Mouse (Mus musculus): ENCODE results near the gene Arid1b. TPM values are rescaled to one million over a fixed set of nuclear protein-coding genes. Genes with fewer than 3 reads are reported as not detected.

The Arid1b gene
- polyA plus RNA-seq, 1 experiment from 2014 or later, result 5.0 TPM

DNA sequence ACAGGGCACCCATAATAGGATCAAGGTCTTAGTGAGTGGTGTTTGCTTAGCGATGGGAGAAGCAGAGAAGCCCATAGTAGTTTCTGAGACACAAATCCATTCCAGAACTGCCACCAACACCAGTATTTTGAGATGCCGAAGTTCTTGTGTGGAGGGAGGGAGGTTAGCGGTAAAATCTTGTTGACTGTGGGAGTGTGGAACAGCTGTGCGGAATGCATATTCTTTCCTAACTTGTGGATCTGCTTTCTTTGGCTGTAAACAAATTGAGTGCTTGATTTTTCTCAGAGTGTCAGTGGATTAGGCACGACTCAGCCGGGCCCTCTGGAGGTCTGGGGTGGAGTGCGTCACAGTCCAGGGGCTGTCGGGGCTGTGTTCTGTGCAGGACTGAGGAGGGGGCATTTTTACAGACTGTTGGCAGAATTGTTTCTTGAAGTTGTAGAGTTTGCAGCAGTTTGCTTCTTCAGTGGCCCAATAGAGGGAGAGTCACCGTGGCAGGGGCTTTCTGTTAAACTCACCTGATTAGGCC is 27.9 kb downstream of the Arid1b start:
- no peak for ATAC-seq (replicated peaks; ENCODE audit: insufficient number of reproducible peaks, insufficient read depth, low FRiP score, low read depth)
- no peak overlapping the region for H3K4me2 ChIP-seq
- H3K4me1 ChIP-seq (replicated peaks), result peaks cover 30% of the 10 kb centered on the region
- no peaks in the 10 kb centered on the region for H3K27me3 ChIP-seq
- H3K9ac ChIP-seq, result no peak overlapping the region
- 65% methylated on average over 9 of the region's 9 CpGs for WGBS
- no peak overlapping the region for H3K4me3 ChIP-seq
- no peaks in the 10 kb centered on the region for H3K36me3 ChIP-seq
- H3K27ac ChIP-seq, result no peak overlapping the region
- H3K9me3 ChIP-seq (replicated peaks), result no peaks in the 10 kb centered on the region

DNA sequence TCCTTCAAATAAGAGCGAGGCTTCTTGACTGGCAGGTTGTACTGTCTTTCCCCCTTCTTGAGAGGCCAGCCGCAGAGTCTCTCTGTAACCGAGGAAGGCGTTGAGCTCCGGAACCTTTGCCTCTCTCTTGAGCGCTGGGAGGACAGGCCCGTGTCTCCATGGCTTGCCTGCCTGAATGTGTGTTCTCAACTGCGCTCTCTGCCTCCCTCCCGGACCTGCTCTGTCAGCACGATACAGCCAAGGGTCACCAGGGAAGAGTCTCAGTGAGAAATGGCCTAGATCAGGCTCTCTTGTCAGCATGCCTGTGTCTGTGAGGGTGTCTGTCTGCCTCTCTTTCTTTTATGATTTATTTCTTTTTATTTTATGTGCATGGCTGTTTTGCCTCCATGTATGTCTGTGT is 29.6 kb downstream of the Arid1b start:
- H3K9ac ChIP-seq, result no peak overlapping the region
- 64% methylated on average over 10 of the region's 10 CpGs for WGBS
- no peak overlapping the region for H3K27ac ChIP-seq
- H3K4me3 ChIP-seq, result no peak overlapping the region
- no peak for ATAC-seq (replicated peaks; ENCODE audit: insufficient number of reproducible peaks, insufficient read depth, low FRiP score, low read depth)
- no peaks in the 10 kb centered on the region for H3K27me3 ChIP-seq
- peaks cover 22% of the 10 kb centered on the region for H3K4me1 ChIP-seq (replicated peaks)
- H3K9me3 ChIP-seq (replicated peaks), result no peaks in the 10 kb centered on the region
- no peaks in the 10 kb centered on the region for H3K36me3 ChIP-seq
- H3K4me2 ChIP-seq, result no peak overlapping the region

DNA sequence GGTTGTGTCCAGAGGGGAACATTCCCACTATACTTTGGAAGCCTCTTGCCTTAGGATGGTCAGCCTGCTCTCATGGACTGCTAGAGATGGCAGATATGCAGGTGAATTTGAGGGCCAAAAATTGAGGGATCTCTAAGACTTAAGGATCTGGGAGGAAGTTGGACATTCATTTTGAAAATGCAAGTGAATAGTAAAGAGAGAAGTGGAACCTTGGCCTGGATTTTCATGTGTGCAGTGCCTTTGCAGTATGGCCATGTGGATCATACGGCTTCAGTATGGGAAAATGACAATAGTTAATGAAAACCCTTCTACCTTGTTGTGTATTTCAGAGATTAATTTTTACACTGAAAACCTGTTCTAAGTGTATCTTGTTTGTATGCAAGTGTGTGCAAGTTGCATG is 31.3 kb downstream of the Arid1b start:
- peaks cover 22% of the 10 kb centered on the region for H3K4me1 ChIP-seq (replicated peaks)
- no peak overlapping the region for H3K4me3 ChIP-seq
- no peak overlapping the region for H3K27ac ChIP-seq
- no peaks in the 10 kb centered on the region for H3K36me3 ChIP-seq
- WGBS, result 90% methylated on average over 1 of the region's 1 CpGs
- no peaks in the 10 kb centered on the region for H3K27me3 ChIP-seq
- H3K9me3 ChIP-seq (replicated peaks), result no peaks in the 10 kb centered on the region
- ATAC-seq (replicated peaks; ENCODE audit: insufficient number of reproducible peaks, insufficient read depth, low FRiP score, low read depth), result no peak
- no peak overlapping the region for H3K4me2 ChIP-seq
- no peak overlapping the region for H3K9ac ChIP-seq

DNA sequence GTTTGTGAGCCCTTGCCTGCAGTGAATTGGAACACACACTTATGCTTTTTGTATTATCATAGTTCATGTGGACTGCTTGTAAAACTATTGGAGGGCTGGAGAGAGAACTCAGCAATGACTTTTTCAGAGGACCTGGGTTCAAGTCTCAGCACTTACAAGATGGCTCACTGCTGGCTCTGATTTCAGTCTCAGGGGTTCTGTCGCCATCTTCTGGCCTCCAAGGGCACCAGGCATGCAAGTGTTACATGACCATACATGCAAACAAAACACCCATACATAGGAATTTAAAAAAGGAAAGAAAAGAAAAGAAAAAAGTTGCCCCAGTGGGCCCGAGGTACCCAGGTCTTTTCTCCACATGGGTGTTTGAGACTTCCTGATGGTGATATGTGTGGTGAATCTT is 32.4 kb downstream of the Arid1b start:
- WGBS, result 65% methylated on average over 2 of the region's 2 CpGs
- H3K36me3 ChIP-seq, result no peaks in the 10 kb centered on the region
- no peak overlapping the region for H3K9ac ChIP-seq
- ATAC-seq (replicated peaks; ENCODE audit: insufficient number of reproducible peaks, insufficient read depth, low FRiP score, low read depth), result no peak
- H3K27ac ChIP-seq, result no peak overlapping the region
- peaks cover 20% of the 10 kb centered on the region for H3K4me1 ChIP-seq (replicated peaks)
- no peaks in the 10 kb centered on the region for H3K9me3 ChIP-seq (replicated peaks)
- H3K27me3 ChIP-seq, result no peaks in the 10 kb centered on the region
- H3K4me2 ChIP-seq, result no peak overlapping the region
- H3K4me3 ChIP-seq, result no peak overlapping the region

DNA sequence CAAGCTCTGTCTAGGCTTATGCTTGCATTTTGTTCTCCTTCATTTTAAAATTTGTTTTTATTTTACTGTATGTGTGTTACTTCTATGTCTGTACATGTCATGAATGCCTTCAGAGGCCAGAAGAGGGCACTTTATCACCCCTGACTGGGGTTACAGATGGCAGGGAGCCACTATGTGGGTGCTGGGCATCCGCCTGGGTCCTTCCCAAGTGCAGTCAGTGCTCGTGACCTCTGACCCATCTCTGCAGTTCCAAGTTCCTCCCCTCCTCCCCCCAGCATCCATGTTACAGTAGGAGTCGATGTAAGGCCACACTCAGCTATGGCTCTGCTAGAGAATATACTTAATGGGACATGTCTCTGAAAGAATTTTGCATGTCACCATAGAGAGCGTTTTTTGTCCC is 35.0 kb downstream of the Arid1b start:
- Histone ChIP-seq H3K4me1 (replicated peaks) (peaks cover 20% of the 10 kb centered on the region), H3K9me3 (replicated peaks) (no peaks in the 10 kb centered on the region), H3K27me3 (no peaks in the 10 kb centered on the region), H3K9ac (no peak overlapping the region), H3K27ac (no peak overlapping the region), H3K4me3 (no peak overlapping the region), H3K4me2 (no peak overlapping the region), H3K36me3 (no peaks in the 10 kb centered on the region)
- WGBS, result 84% methylated on average over 4 of the region's 4 CpGs
- ATAC-seq (replicated peaks; ENCODE audit: insufficient number of reproducible peaks, insufficient read depth, low FRiP score, low read depth), result no peak

DNA sequence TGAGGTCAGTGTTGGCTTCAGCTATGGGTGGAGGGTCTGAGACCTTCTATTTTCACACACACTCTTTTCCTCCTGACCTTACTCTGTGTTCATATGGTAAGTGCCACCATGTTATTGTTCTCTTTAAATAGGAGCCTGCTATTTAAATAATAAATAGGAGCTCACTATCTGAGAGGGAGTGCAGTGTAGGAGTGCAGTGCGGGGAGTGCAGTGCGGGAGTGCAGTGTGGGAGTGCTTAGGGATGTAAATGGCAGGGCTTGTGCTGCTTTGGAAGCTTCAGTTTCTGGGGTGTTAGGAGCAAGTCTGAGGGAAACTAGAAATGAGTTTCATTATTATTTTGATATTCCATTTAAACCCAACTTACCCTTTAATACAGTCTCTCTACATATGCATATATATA is 36.2 kb downstream of the Arid1b start:
- Histone ChIP-seq H3K4me1 (replicated peaks) (peaks cover 17% of the 10 kb centered on the region), H3K27me3 (no peaks in the 10 kb centered on the region), H3K27ac (no peak overlapping the region), H3K4me2 (no peak overlapping the region), H3K36me3 (no peaks in the 10 kb centered on the region), H3K9ac (no peak overlapping the region), H3K4me3 (no peak overlapping the region), H3K9me3 (replicated peaks) (no peaks in the 10 kb centered on the region)
- WGBS, result 68% methylated on average over 2 of the region's 2 CpGs
- ATAC-seq (replicated peaks; ENCODE audit: insufficient number of reproducible peaks, insufficient read depth, low FRiP score, low read depth), result no peak

DNA sequence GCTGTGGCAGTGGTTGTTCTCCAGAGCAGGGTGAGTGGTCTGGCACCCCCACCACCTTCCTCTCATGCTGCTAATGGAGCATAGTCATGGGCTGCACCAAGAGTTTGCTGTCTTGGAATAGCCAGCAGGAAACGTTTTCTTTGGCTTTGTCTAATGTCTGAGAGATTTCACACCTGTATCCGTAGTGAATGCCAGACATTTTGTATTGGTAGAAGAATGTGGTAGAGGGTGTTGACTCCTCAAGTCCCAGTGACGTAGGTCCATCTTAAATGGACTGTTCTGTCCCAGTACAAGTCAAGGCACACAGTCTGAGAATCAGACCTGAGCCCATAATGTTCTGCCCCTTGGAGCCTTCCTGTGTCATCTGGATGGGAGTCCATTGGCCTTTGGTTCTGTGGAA is 39.2 kb downstream of the Arid1b start:
- peaks cover 19% of the 10 kb centered on the region for H3K4me1 ChIP-seq (replicated peaks)
- H3K27me3 ChIP-seq, result no peaks in the 10 kb centered on the region
- no peaks in the 10 kb centered on the region for H3K36me3 ChIP-seq
- WGBS, result 64% methylated on average over 3 of the region's 3 CpGs
- H3K4me3 ChIP-seq, result no peak overlapping the region
- H3K4me2 ChIP-seq, result no peak overlapping the region
- no peak overlapping the region for H3K27ac ChIP-seq
- H3K9ac ChIP-seq, result no peak overlapping the region
- H3K9me3 ChIP-seq (replicated peaks), result no peaks in the 10 kb centered on the region
- no peak for ATAC-seq (replicated peaks; ENCODE audit: insufficient number of reproducible peaks, insufficient read depth, low FRiP score, low read depth)

DNA sequence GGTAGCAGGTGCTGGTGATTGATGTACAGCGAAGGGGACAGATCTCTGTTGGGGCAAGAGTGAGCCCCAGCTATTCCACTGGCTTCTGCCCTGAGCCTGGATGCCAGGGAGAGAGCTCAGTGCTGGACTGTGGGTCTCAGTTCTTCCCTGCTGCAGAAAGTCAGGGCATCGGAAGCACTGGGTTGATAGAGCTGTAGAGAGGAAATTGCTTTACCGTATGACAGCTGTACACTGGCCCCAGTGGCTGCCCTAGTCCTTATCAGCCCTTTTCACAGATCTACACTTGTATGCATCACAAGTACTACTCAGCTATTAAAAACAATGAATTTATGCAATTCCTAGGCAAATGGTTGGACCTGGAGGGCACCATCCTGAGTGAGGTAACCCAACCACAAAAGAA is 40.1 kb downstream of the Arid1b start:
- ATAC-seq (replicated peaks; ENCODE audit: insufficient number of reproducible peaks, insufficient read depth, low FRiP score, low read depth), result no peak
- no peak overlapping the region for H3K9ac ChIP-seq
- H3K27me3 ChIP-seq, result no peaks in the 10 kb centered on the region
- H3K27ac ChIP-seq, result no peak overlapping the region
- no peaks in the 10 kb centered on the region for H3K36me3 ChIP-seq
- WGBS, result 52% methylated on average over 3 of the region's 3 CpGs
- no peak overlapping the region for H3K4me3 ChIP-seq
- no peak overlapping the region for H3K4me2 ChIP-seq
- peaks cover 19% of the 10 kb centered on the region for H3K4me1 ChIP-seq (replicated peaks)
- no peaks in the 10 kb centered on the region for H3K9me3 ChIP-seq (replicated peaks)

DNA sequence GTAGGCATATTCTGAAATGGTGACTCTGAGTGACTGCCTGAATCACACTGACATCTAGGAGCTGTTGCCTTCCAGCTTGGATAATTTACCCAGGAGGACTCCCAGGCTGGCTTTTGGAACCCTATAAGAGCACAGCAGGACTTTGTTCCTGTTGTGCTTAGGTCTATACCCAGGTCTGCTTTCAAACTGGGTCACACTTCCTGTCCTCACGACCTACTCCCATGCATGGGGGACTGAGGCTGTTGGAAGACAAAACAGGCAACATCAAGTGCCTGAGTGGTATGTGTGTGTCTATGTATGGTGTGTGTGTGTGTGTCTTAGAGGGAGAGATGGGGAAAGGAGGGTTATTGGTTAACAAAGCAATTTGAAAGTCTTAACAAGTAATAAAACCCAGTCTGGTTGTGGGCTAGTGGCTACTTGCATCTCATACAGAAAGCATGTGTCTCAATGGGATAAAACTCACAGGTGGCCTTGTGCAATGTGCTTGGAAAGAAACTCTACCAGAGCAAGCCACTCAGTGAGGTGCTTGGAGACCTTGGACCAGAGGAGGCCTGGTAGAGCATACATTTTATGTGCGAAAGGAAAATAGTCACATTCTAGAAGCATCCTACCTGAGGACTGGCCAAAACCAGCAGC is 42.2 kb downstream of the Arid1b start:
- no peak overlapping the region for H3K4me2 ChIP-seq
- H3K9me3 ChIP-seq (replicated peaks), result no peaks in the 10 kb centered on the region
- no peak overlapping the region for H3K9ac ChIP-seq
- H3K27ac ChIP-seq, result no peak overlapping the region
- no peak for ATAC-seq (replicated peaks; ENCODE audit: insufficient number of reproducible peaks, insufficient read depth, low FRiP score, low read depth)
- peaks cover 3% of the 10 kb centered on the region; the same call in 1 of the 2 replicates for H3K36me3 ChIP-seq
- no peaks in the 10 kb centered on the region for H3K27me3 ChIP-seq
- WGBS, result 58% methylated on average over 2 of the region's 2 CpGs
- H3K4me3 ChIP-seq, result no peak overlapping the region
- H3K4me1 ChIP-seq (replicated peaks), result peaks cover 15% of the 10 kb centered on the region

DNA sequence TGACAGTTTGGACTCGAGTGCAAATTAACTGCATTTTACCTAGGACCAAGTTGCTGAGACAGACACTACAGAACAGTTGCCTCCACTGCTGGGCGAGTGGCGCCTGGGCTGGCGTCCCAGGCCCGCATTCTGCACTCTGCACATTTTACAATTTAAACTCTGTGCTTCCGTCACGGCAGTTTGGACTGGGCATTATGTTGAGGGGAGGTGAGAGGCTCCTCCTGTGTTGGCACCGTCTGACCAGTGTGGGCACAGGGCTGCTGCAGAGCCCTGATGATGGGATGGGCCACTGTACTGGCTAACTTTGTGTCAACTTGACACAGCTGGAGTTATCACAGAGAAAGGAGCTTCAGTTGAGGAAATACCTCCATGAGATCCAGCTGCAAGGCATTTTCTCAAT is 43.1 kb downstream of the Arid1b start:
- H3K27ac ChIP-seq, result no peak overlapping the region
- no peak for ATAC-seq (replicated peaks; ENCODE audit: insufficient number of reproducible peaks, insufficient read depth, low FRiP score, low read depth)
- H3K4me3 ChIP-seq, result no peak overlapping the region
- H3K9me3 ChIP-seq (replicated peaks), result no peaks in the 10 kb centered on the region
- H3K4me1 ChIP-seq (replicated peaks), result peaks cover 15% of the 10 kb centered on the region
- WGBS, result 83% methylated on average over 8 of the region's 8 CpGs
- H3K27me3 ChIP-seq, result no peaks in the 10 kb centered on the region
- H3K9ac ChIP-seq, result no peak overlapping the region
- H3K4me2 ChIP-seq, result no peak overlapping the region
- peaks cover 7% of the 10 kb centered on the region; the same call in 1 of the 2 replicates for H3K36me3 ChIP-seq

DNA sequence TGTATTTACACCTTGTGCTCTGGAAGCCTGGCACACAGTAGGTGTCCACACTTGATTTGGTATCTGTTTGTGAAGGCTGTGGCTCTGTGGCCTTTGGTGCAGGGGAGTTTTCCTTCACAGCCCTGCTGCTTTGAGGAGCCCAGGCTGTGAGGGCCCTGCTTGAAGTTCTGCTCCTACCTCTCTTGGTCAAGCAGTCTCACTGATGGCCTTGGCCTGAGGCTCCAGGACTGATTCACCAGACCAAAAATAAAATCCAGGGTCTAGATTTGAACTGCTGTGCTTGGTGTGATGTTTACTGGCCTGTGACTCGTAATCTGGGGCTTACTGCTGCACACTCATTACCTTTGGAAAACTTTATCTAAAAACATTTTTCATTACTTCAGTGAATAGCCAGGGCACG is 45.7 kb downstream of the Arid1b start:
- ATAC-seq (replicated peaks; ENCODE audit: insufficient number of reproducible peaks, insufficient read depth, low FRiP score, low read depth), result no peak
- H3K27ac ChIP-seq, result no peak overlapping the region
- 80% methylated on average over 2 of the region's 2 CpGs for WGBS
- no peak overlapping the region for H3K4me3 ChIP-seq
- H3K27me3 ChIP-seq, result no peaks in the 10 kb centered on the region
- no peaks in the 10 kb centered on the region for H3K9me3 ChIP-seq (replicated peaks)
- no peak overlapping the region for H3K9ac ChIP-seq
- peaks cover 7% of the 10 kb centered on the region; the same call in 1 of the 2 replicates for H3K36me3 ChIP-seq
- peaks cover 13% of the 10 kb centered on the region for H3K4me1 ChIP-seq (replicated peaks)
- no peak overlapping the region for H3K4me2 ChIP-seq

DNA sequence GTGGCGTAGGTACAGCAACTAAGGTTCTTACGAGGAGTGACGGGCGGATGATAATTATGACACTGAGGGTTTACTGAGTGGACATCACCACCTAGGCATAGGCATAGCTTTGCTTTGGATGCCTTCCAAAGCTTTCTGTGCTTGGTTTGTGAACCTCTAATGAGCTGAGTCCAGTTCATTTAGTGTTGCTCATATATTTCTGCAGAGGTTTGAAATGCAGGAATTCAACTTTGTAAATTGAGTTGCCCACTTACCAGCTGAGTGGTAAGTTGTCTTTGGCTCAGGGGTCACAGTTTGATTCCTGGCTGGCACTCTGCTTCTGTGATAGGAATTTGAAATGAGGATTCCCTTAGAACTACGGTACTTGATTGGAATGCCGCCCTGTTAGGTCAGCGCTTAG is 49.7 kb downstream of the Arid1b start:
- Histone ChIP-seq H3K4me3 (no peak overlapping the region), H3K4me2 (no peak overlapping the region), H3K27ac (no peak overlapping the region), H3K4me1 (replicated peaks) (peaks cover 11% of the 10 kb centered on the region), H3K36me3 (peaks cover 7% of the 10 kb centered on the region; the same call in 1 of the 2 replicates), H3K9ac (no peak overlapping the region), H3K27me3 (no peaks in the 10 kb centered on the region), H3K9me3 (replicated peaks) (no peaks in the 10 kb centered on the region)
- ATAC-seq (replicated peaks; ENCODE audit: insufficient number of reproducible peaks, insufficient read depth, low FRiP score, low read depth), result no peak; the same call in 1 of the 2 replicates
- WGBS, result 48% methylated on average over 7 of the region's 7 CpGs

Data from heart, embryonic 15.5 days (tissue).